Mouse (Mus musculus) CD4-positive, CD25-positive, alpha-beta regulatory T cell (primary cell): ENCODE measurements around the gene Kdelc1. TPM values are rescaled to one million over a fixed set of nuclear protein-coding genes. Genes with fewer than 3 reads are reported as not detected.

Experiments
- polyA plus RNA-seq: library from polyadenylated mRNA; unstranded; fragments of 100-300 nt; shearing (Covaris generic); gene quantifications from one replicate; pipeline ENCODE4 v1.2.1, GENCODE M21; 2017

Kdelc1 gene
- polyA plus RNA-seq, result 11.5 TPM

DNA sequence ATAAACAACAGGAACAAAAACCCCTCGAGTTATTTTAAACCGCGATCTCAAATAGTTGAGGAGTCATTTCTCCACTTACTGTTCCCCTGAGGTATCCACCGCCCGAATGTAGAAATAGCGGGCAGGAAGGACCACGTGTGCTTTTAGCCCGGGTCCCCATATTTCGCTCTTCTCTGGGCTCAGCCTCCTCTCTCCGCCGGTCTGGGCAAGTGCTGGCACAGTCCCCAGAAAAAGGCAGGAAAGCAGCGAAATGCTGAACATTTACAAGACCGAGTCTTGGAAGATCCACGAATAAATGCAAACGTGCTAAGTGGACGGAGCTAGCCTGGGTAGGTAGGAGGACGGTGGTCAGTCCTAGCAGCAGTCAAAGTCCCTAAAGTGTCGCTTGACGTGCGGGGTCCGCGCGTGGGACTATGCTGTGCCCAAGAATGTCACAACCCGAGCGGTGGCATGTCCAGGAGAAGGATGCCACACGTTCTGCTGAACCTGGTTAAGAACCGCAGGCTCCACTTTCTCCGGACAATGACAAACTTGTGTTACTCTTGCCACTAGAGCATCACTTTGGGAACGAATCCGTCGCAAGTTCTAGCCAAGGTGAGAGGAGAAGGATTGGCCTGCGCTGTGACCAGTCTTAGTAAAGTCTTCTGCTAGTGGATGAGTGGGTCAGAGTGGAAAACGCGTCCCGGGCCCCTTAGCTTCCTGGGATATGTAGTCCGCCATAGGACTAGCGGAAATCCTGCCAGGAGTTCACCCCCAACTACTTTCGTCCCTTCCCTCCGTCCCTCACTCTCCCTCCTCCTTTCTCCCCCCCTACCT is at the start of gene Kdelc1, which contains the start of gene Bivm:
Gene Kdelc1, minus strand, starts transcription at position 570 of the 816 bp plus-strand sequence.
Gene Bivm, plus strand, starts transcription at position 719 of the 816 bp plus-strand sequence.

DNA sequence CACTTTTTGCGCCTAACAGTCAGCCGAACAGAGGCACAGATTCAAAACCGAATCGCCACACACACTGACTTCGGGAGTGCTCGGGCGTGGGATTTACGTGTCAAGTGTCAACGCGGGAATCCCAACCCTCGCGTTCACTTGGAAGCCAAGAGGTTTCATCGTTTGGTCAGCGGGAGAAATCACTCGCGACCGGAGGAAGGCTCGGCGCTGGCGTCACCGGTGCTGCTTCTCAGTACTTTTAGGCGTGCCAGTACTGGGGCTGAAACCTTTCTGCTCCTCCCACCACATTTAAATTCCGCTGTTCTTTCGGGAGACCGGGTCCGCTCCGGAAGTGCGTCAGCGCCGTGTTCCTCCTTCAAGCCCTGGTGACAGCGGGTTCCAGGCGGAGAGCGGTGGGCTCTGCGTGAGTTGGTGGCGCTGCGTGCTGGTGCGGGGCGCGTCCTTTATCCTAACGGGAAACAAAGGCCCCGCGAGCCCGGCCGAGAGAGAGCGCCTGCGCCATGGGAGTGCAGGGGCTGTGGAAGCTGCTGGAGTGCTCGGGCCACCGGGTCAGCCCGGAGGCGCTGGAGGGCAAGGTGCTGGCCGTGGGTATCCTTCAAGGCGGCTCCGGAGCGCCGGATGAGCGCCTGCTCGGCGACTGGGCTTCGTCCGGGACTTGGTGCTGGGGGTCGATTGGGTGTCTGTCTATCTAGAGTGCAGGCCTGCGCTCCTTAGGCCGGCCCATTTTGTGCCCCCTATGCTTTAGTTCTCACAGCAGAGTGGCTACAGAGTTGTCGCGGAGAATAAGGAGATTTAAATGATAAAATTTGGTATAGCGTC is 29.2 kb upstream of the Kdelc1 start, which contains the start of gene Ercc5:
Gene Ercc5, plus strand, starts transcription at position 182 of the 819 bp plus-strand sequence.

DNA sequence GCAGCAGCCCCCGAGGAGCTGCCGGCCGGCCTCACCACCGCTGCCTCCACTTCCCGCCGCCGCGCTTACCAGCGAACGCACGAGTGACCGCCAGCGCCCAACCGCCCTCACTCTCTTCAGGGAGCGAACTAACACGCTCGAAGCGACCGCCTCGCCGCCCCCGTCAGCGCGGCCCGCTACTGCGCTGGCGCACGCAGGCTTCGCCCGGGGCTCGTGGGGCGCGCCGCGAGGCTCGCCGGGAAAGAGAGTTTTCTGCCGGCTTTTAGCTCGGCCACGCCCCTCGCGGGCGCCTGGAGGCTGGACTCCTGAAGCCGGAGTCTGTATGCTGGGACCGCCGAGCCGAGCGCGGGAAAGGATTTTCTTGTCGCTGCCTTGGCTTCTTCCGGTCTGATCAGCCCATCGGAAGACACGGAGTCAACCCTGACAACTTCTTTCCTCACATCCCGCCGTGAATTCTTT is 16.3 kb downstream of the Kdelc1 start, which contains the start of gene Tex30:
Gene Tex30, minus strand, starts transcription at position 183 of the 459 bp plus-strand sequence.

DNA sequence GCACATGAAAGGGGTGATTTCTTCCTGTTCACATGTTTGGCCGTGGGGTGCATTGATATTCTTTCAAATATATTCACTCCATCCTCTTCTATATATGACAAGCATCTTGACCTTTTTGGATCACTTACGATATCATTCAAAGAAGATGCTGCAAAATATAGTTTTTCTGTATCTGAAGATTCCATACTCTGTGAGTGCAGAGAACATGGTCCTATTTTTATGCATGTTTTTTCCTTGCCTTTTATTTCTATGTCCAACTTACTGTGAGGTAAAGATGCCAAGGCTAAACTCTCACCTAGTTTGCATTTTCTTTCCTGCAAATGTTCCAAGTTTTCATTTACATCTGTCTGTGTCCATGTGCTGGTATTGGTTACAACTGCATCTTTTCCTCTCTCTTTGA is 56.8 kb downstream of the Kdelc1 start, which contains the start of gene Gm8251:
Gene Gm8251, minus strand, starts transcription at position 101 of the 400 bp plus-strand sequence.

Other genes with a start within 250 kb of the Kdelc1 start
- gene Tpp2, start 185.2 kb downstream of the Kdelc1 start, polyA plus RNA-seq, result 155 TPM
- gene Mettl21c, start 98.8 kb downstream of the Kdelc1 start, polyA plus RNA-seq, result 0.13 TPM
- 0.29 TPM for gene Gm8251, start 56.9 kb downstream of the Kdelc1 start, polyA plus RNA-seq
- 44.7 TPM for gene Tex30, start 16.4 kb downstream of the Kdelc1 start, polyA plus RNA-seq
- 7.4 TPM for gene Bivm, start 149 bp upstream of the Kdelc1 start, polyA plus RNA-seq
- 23.5 TPM for gene Ercc5, start 28.9 kb upstream of the Kdelc1 start, polyA plus RNA-seq
- not detected for gene Mettl21e, start 100.2 kb upstream of the Kdelc1 start, polyA plus RNA-seq